ENCODE assay signal across 27 mouse cellular contexts in genomic region chr10:93370331-93370730, GRCm38 (mm10). TPM values are rescaled to one million over a fixed set of nuclear protein-coding genes. Genes with fewer than 3 reads are reported as not detected.
DNase-seq lines count a peak whose midpoint lies in the region; ATAC-seq lines count a peak whose summit lies in the region.
"Had no signal": no experiment of that assay in that cellular context is flagged by ENCODE, and none has a peak within 500 bp of the region (broad histone marks: within the 10 kb centered on the region; RNA-seq: fewer than 3 reads in every experiment).

No protein-coding gene starts in this region.

- peak; percentile 74 for DNase-seq in 416B (ENCODE audit: low read depth)
- DNase-seq in hindbrain, embryonic 11.5 days (ENCODE audit: low spot score) = no peak
- no peak for DNase-seq in gastrocnemius, adult 8-10 months (ENCODE audit: low spot score in 2 of 2)
- no peak for DNase-seq in MN1 (ENCODE audit: low spot score)
- DNase-seq: adrenal gland, adult 8-10 months; cerebellum, adult 11 months; cerebellum, adult 9-11 months; gastrocnemius, adult 2 months; heart, adult 2 months; kidney, adult 2 months; layer of hippocampus, postnatal 36 days; left cerebral cortex, postnatal 4 days; liver, postnatal 0 days; thymus, postnatal 4 days had no signal

- H3K4me2 ChIP-seq in hindbrain, embryonic 11.5 days (replicated peaks; ENCODE audit: low read depth, low read length) = no peak overlapping the region
- H3K4me2 ChIP-seq: embryonic facial prominence, embryonic 13.5 days; heart, embryonic 12.5 days; hindbrain, embryonic 15.5 days; intestine, embryonic 15.5 days; liver, embryonic 12.5 days; midbrain, embryonic 13.5 days had no signal

- no peak overlapping the region for H3K9ac ChIP-seq in hindbrain, embryonic 11.5 days (ENCODE audit: low read depth, low read length)
- H3K9ac ChIP-seq: embryonic facial prominence, embryonic 13.5 days; heart, embryonic 12.5 days; hindbrain, embryonic 15.5 days; intestine, embryonic 15.5 days; liver, embryonic 12.5 days; liver, postnatal 0 days; midbrain, embryonic 13.5 days had no signal

- no peaks in the 10 kb centered on the region for H3K36me3 ChIP-seq in hindbrain, embryonic 11.5 days (ENCODE audit: control insufficient read depth, insufficient read depth, low read length)
- H3K36me3 ChIP-seq: embryonic facial prominence, embryonic 13.5 days; heart, embryonic 12.5 days; hindbrain, embryonic 15.5 days; intestine, embryonic 15.5 days; liver, embryonic 12.5 days; midbrain, embryonic 13.5 days had no signal

- H3K27ac ChIP-seq in hindbrain, embryonic 11.5 days (ENCODE audit: low read depth, low read length) = no peak overlapping the region
- H3K27ac ChIP-seq: embryonic facial prominence, embryonic 13.5 days; gastrocnemius, adult 2 months; hindbrain, embryonic 15.5 days; intestine, embryonic 15.5 days; liver, embryonic 12.5 days; midbrain, embryonic 13.5 days had no signal

- peak; percentile 75 for ATAC-seq in CD4-positive, CD25-positive, alpha-beta regulatory T cell, adult 4 months
- ATAC-seq in granulocyte monocyte progenitor cell, adult 5-6 weeks (replicated peaks; ENCODE audit: poor library complexity, severe bottlenecking) = peak; percentile 40; the same call in 1 of the 2 replicates
- ATAC-seq in megakaryocyte progenitor cell, adult 5-6 weeks (replicated peaks; ENCODE audit: poor library complexity) = peak; percentile 46; the same call in 1 of the 2 replicates
- no peak for ATAC-seq in hindbrain, embryonic 11.5 days (ENCODE audit: low FRiP score)
- ATAC-seq: activated CD4-positive, CD25-positive, alpha-beta regulatory T cell, adult 4 months; forebrain, embryonic 16.5 days; intestine, embryonic 15.5 days; liver, embryonic 12.5 days; liver, postnatal 0 days; midbrain, embryonic 13.5 days had no signal

- no peaks in the 10 kb centered on the region for H3K9me3 ChIP-seq in hindbrain, embryonic 11.5 days (ENCODE audit: control insufficient read depth, low read length)
- H3K9me3 ChIP-seq: embryonic facial prominence, embryonic 13.5 days; heart, embryonic 12.5 days; hindbrain, embryonic 15.5 days; intestine, embryonic 15.5 days; liver, embryonic 12.5 days; megakaryocyte, embryonic 14.5 days; midbrain, embryonic 13.5 days had no signal

- H3K4me1 ChIP-seq in hindbrain, embryonic 11.5 days (replicated peaks; ENCODE audit: control insufficient read depth, insufficient read depth, low read length) = no peaks in the 10 kb centered on the region

- H3K27me3 ChIP-seq in hindbrain, embryonic 11.5 days (ENCODE audit: control insufficient read depth, insufficient read depth, low read length) = no peaks in the 10 kb centered on the region
- H3K27me3 ChIP-seq: embryonic facial prominence, embryonic 13.5 days; heart, embryonic 12.5 days; hindbrain, embryonic 15.5 days; intestine, embryonic 15.5 days; liver, embryonic 12.5 days; midbrain, embryonic 13.5 days had no signal

- no peak overlapping the region for H3K4me3 ChIP-seq in hindbrain, embryonic 11.5 days (ENCODE audit: low read depth, low read length)
- H3K4me3 ChIP-seq: embryonic facial prominence, embryonic 13.5 days; erythroblast, embryonic 14.5 days; gastrocnemius, adult 2 months; heart, adult 2 months; heart, embryonic 12.5 days; hindbrain, embryonic 15.5 days; intestine, embryonic 15.5 days; liver, embryonic 12.5 days; megakaryocyte, embryonic 14.5 days; midbrain, embryonic 13.5 days had no signal

- WGBS in hindbrain, embryonic 11.5 days = 83% methylated on average over 6 of the region's 6 CpGs

RNA-seq across cellular contexts. Expression of gene Elk3, which starts 59.4 kb away (rescaled TPM):
- 10 to 100 TPM; 26.0 to 26.3 TPM for polyA plus RNA-seq in CD4-positive, CD25-positive, alpha-beta regulatory T cell, adult 4 months (2017; shearing (Covaris generic))
- 32.0 and 34.6 TPM in 2 replicates for total RNA-seq in granulocyte monocyte progenitor cell, adult 5-6 weeks (2014; fragmentation: Nextera tagmentation)
- total RNA-seq in granulocyte monocyte progenitor cell, adult 5-6 weeks (2017) = 16.3 and 19.0 TPM in 2 replicates
- total RNA-seq in megakaryocyte progenitor cell, adult 5-6 weeks (2015) = 27.0 and 28.4 TPM in 2 replicates
- 15.9 and 17.6 TPM in 2 replicates for total RNA-seq in megakaryocyte progenitor cell, adult 5-6 weeks (2017)
- 16.0 and 22.8 TPM in 2 replicates for polyA plus RNA-seq in hindbrain, embryonic 11.5 days (2014; fragmentation: Nextera tagmentation; extraction: Ambion mirVana)
- total RNA-seq in gastrocnemius, adult 8-10 months (2022) = 10 to 100 TPM in 1 of 4 experiments, 1 to 10 TPM in 3; 6.9 to 11.1 (median 8.1) TPM
